Mouse (Mus musculus) small intestine, adult 2 months (tissue): ENCODE measurements around the gene Dgkh.

Experiments
- CTCF ChIP-seq: fragments of 200-500 bp; IDR thresholded peaks from 2 replicates; pipeline ENCODE4 v1.5.1; 2012; ENCODE audit warnings: low read depth, mild to moderate bottlenecking, control low read depth, inconsistent platforms, low read length, moderate library complexity, mixed read lengths; ENCODE audit not compliant: insufficient replicate concordance, insufficient read length; ENCODE audit errors: extremely low read depth
- POLR2A ChIP-seq: fragments of 200-500 bp; IDR thresholded peaks from 2 replicates; pipeline ENCODE4 v1.6.1; 2012; ENCODE audit warnings: low read depth, mild to moderate bottlenecking, control low read depth, inconsistent platforms, low read length, moderate library complexity

- TF ChIP-seq CTCF = no peak
- TF ChIP-seq POLR2A = no peak
These were observed 40.6 kb downstream of the Dgkh start for GRCm38 (mm10) chr14:78691926-78692487.
